Mouse (Mus musculus) bone marrow macrophage, adult 2 months (primary cell): ENCODE results near the gene Auh.

Source experiments
- CTCF ChIP-seq: IDR thresholded peaks from 2 replicates; pipeline ENCODE4 v1.5.1; 2012; ENCODE audit warnings: low read depth, mild to moderate bottlenecking, low read length, moderate library complexity
- POLR2A ChIP-seq: IDR thresholded peaks from 2 replicates; pipeline ENCODE4 v1.6.1; 2012; ENCODE audit warnings: mild to moderate bottlenecking, low read depth, low read length, borderline replicate concordance

DNA sequence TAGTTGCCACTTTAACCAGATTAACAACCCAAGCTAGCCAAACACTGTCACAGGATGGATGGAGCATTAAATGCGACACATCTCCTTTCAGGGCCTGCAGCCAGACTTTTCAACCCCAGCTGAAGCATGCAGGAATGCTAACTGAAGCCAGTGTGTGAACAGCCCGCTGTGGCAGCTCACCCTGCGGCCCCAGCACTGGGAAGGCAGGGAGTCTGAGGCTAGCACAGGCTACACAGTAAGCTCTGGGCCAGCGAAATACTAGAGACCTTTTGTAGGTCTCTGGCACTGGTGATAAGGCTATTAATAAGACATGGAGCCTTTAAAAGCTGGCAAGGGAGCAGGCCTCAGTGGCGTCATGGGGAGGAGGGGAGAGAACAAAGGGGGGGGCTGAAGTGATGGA lies 49.1 kb downstream of the Auh start:
- TF ChIP-seq POLR2A, result no peak
- TF ChIP-seq CTCF, result no peak
